Mouse (Mus musculus) G1E (cell line): ENCODE results near the gene Creb5. TPM values are rescaled to one million over a fixed set of nuclear protein-coding genes. Genes with fewer than 3 reads are reported as not detected.

Source experiments
- ATAC-seq: 2 replicates; pipeline ENCODE4 v1.8.0; 2016; ENCODE audit warnings: mild to moderate bottlenecking; ENCODE audit not compliant: insufficient number of reproducible peaks, poor library complexity, low FRiP score, severe bottlenecking; ENCODE audit errors: extremely low read depth
- DNase-seq: peaks from one replicate; pipeline ENCODE4 v3.0.0; 2012; ENCODE audit warnings: low spot score
- H3K27me3 ChIP-seq: 2 replicates; pipeline ENCODE4 v1.6.1; 2012; ENCODE audit warnings: mild to moderate bottlenecking, low read length, inconsistent platforms; ENCODE audit not compliant: insufficient read depth
- H3K36me3 ChIP-seq: replicated peaks from 2 replicates; pipeline ENCODE3; 2012; ENCODE audit warnings: mild to moderate bottlenecking, inconsistent platforms
- H3K4me1 ChIP-seq: 2 replicates; pipeline ENCODE4 v1.6.1; 2012; ENCODE audit warnings: low read depth, low read length, inconsistent platforms, mixed read lengths; ENCODE audit not compliant: insufficient read depth
- H3K4me3 ChIP-seq: 2 replicates; pipeline ENCODE4 v1.5.1; 2012; ENCODE audit warnings: low read depth, mild to moderate bottlenecking, inconsistent platforms, low read length, moderate library complexity, mixed read lengths
- H3K9me3 ChIP-seq: replicated peaks from 2 replicates; pipeline ENCODE4 v1.6.1; 2012; ENCODE audit warnings: inconsistent platforms
- CTCF ChIP-seq: IDR thresholded peaks from 2 replicates; pipeline ENCODE4 v1.5.1; 2012; ENCODE audit warnings: low read depth, low read length, inconsistent platforms, mixed read lengths
- GATA1 ChIP-seq: IDR thresholded peaks from 2 replicates; pipeline ENCODE4 v1.6.1; 2012; ENCODE audit warnings: borderline replicate concordance, low read length, inconsistent platforms, mixed read lengths
- GATA2 ChIP-seq: IDR thresholded peaks from 2 replicates; pipeline ENCODE4 v1.6.1; 2012; ENCODE audit warnings: low read depth, low read length, inconsistent platforms, borderline replicate concordance
- POLR2AphosphoS5 ChIP-seq: IDR thresholded peaks from 2 replicates; pipeline ENCODE4 v1.6.1; 2012; ENCODE audit warnings: low read depth, low read length, inconsistent platforms; ENCODE audit not compliant: insufficient replicate concordance
- TAL1 ChIP-seq: conservative IDR thresholded peaks from 2 replicates; pipeline ENCODE4 v1.6.1; 2012; ENCODE audit warnings: low read depth, low read length, inconsistent platforms, mixed read lengths
- polyA plus RNA-seq: library from polyadenylated mRNA; stranded (reverse); fragments of >175 nt; gene quantifications from 2 replicates; pipeline ENCODE4 v1.2.3, GENCODE M21; 2012
- total RNA-seq, 2 experiments: library from RNA; stranded (forward) in 1 of 2; stranded (reverse) in 1 of 2; fragments of 200-1000 nt in 1 of 2; fragments of >200 nt in 1 of 2; fragmentation: Nextera tagmentation in 1 of 2; gene quantifications; 2 replicates each; pipeline ENCODE4 v1.2.3; 2014 to 2017

Creb5 gene
- total and polyA plus RNA-seq, 3 experiments: 0.44 TPM; not detected in 2

DNA sequence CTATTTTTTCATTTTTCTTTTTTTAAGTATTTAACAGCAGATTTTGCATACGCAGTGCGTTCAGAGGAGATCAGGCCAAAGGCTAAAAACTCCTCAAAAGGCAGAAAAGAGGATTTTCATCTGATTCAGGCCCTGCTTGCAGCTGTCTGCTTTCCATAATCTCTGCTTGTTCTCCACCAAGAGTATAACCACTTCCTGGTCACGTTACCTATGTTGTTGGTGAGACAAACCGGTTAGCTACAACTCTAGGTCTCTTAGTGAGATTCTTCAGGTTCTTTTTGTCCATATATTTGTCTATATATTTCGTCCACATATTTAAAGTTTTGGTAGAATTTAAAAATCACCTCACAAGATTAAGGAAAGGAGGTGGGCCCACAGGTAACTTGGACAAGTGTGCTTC, 102.2 kb downstream of the Creb5 start:
- H3K9me3 ChIP-seq: peaks cover 34% of the 10 kb centered on the region
- H3K4me1 ChIP-seq: no peaks in the 10 kb centered on the region
- no peaks in the 10 kb centered on the region for H3K36me3 ChIP-seq
- no peak overlapping the region for H3K4me3 ChIP-seq
- H3K27me3 ChIP-seq: no peaks in the 10 kb centered on the region
- TF ChIP-seq CTCF: no peak
- no peak for TF ChIP-seq GATA1
- no peak for TF ChIP-seq GATA2
- no peak for TF ChIP-seq POLR2AphosphoS5
- TF ChIP-seq TAL1: no peak
- DNase-seq (no peak), ATAC-seq (no peak)

GRCm38 (mm10) chr6:53390413-53390812, 103.3 kb downstream of the Creb5 start:
- Histone ChIP-seq H3K27me3 (no peaks in the 10 kb centered on the region), H3K36me3 (no peaks in the 10 kb centered on the region), H3K9me3 (peaks cover 33% of the 10 kb centered on the region), H3K4me3 (no peak overlapping the region), H3K4me1 (no peaks in the 10 kb centered on the region)
- TF ChIP-seq TAL1: no peak
- no peak for TF ChIP-seq GATA2
- no peak for TF ChIP-seq POLR2AphosphoS5
- no peak for TF ChIP-seq CTCF
- TF ChIP-seq GATA1: no peak
- DNase-seq (no peak), ATAC-seq (no peak)

DNA sequence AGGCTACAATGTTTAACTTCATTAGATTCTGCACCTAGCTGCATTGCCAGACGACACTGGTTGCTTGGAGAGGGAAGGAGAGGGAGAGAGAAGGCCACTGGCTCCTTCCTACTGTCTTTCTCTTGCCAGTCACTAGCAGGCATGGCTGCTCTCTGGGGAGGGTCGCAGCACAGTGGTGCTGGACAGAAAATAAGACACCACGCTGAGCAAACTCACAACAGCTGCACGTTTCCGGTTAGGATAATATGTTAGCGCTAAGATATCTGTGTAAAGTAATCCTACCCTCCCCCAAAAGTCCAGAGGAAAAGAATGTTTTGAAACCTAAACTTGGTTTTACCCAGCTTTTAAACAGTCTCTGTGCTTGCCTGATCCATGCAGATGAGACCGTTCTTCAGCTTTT, 107.0 kb downstream of the Creb5 start:
- DNase-seq (no peak), ATAC-seq (no peak)
- no peaks in the 10 kb centered on the region for H3K36me3 ChIP-seq
- no peaks in the 10 kb centered on the region for H3K4me1 ChIP-seq
- TF ChIP-seq GATA1 (no peak), TAL1 (no peak)
- peaks cover 58% of the 10 kb centered on the region for H3K9me3 ChIP-seq
- H3K4me3 ChIP-seq: no peak overlapping the region
- H3K27me3 ChIP-seq: no peaks in the 10 kb centered on the region

GRCm38 (mm10) chr6:53395208-53395607, 108.1 kb downstream of the Creb5 start:
- Histone ChIP-seq H3K9me3 (peaks cover 52% of the 10 kb centered on the region), H3K36me3 (no peaks in the 10 kb centered on the region), H3K27me3 (no peaks in the 10 kb centered on the region), H3K4me1 (no peaks in the 10 kb centered on the region), H3K4me3 (no peak overlapping the region)
- DNase-seq: no peak
- no peak for ATAC-seq
- TF ChIP-seq POLR2AphosphoS5: no peak

- no peak for DNase-seq
- Histone ChIP-seq H3K36me3 (no peaks in the 10 kb centered on the region), H3K4me3 (no peak overlapping the region), H3K4me1 (no peaks in the 10 kb centered on the region), H3K27me3 (no peaks in the 10 kb centered on the region), H3K9me3 (peaks cover 58% of the 10 kb centered on the region)
- TF ChIP-seq POLR2AphosphoS5 (no peak), CTCF (no peak), GATA2 (no peak), TAL1 (no peak)
- no peak for ATAC-seq
These were observed 109.4 kb downstream of the Creb5 start for GRCm38 (mm10) chr6:53396421-53396820.

GRCm38 (mm10) chr6:53397797-53398196, 110.7 kb downstream of the Creb5 start:
- Histone ChIP-seq H3K4me1 (no peaks in the 10 kb centered on the region), H3K27me3 (no peaks in the 10 kb centered on the region), H3K36me3 (no peaks in the 10 kb centered on the region), H3K9me3 (peaks cover 58% of the 10 kb centered on the region), H3K4me3 (no peak overlapping the region)
- TF ChIP-seq GATA2 (no peak), GATA1 (no peak), POLR2AphosphoS5 (no peak), CTCF (no peak), TAL1 (no peak)
- ATAC-seq (no peak), DNase-seq (no peak)
